Mouse (Mus musculus) naive thymus-derived CD4-positive, alpha-beta T cell, adult 2 months (primary cell): ENCODE results near the gene Ppp2r5d.

Experiments
- DNase-seq: peaks from one replicate; pipeline ENCODE4 v3.0.0-alpha.2; 2011; ENCODE audit warnings: low read depth

Ppp2r5d gene

GRCm38 (mm10) chr17:46704887-46705835 lies at the start of gene Ppp2r5d:
Gene Ppp2r5d, minus strand, starts transcription at chr17:46705111.
- peak; percentile 98 for DNase-seq

- DNase-seq = peak; percentile 99
These were observed 47.1 kb upstream of the Ppp2r5d start, which contains the start of gene Cnpy3 for GRCm38 (mm10) chr17:46751794-46752556. Gene Cnpy3, minus strand, starts transcription at chr17:46752214.

DNA sequence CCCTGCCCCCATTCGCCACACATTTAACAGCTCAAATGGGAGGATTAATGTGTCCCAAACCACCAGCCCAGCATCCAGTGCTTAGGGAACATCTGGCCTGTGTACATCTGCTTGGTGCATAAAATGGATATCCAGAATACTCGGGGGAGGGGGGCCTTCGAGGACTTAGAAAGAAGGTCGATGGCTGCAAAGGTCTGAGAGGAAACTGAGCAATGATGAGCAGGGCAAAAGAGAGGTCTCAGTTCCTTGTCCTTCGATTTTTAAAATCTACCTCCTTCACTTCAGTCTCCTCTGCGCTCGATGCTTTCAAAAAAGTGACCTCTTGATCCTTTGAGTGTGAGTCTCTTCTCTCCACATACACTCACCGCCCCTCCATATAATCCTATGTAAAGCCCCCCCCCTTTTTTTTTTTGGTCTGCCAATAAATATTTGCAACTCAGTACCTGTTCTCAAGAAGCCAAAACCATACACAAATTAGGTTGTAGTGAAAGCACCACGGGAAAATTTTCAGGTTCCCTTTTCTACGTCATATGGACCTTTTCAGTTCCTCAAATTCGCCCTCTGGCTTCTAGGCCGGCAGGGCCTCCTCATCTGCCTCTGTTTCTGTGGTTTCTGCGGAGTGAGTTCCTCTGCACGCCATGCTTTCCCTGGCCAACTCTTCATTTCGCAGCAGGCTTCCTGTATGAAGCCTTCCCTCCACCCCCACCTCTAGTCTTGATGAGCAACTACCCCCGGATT lies 46.3 kb upstream of the Ppp2r5d start:
- no peak for DNase-seq

DNA sequence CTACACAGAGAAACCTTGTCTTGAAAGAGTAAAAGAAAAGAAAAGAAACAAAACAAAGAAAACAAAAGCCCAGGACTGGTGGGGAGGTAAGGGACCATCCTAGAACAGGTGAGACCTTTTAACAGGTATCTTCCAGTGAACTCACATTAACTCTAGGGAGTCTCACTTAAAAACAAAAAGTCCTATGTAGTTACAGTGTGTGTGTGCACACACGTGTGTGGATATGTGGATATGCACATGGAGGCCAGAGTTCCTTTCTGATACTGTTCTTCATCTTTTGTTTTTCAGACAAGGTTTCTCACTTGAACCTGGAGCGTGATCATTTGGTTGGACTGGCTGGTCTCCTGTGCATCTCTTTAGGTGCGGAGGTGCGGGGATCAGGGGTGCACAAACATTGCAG lies 45.7 kb upstream of the Ppp2r5d start:
- DNase-seq = no peak

DNA sequence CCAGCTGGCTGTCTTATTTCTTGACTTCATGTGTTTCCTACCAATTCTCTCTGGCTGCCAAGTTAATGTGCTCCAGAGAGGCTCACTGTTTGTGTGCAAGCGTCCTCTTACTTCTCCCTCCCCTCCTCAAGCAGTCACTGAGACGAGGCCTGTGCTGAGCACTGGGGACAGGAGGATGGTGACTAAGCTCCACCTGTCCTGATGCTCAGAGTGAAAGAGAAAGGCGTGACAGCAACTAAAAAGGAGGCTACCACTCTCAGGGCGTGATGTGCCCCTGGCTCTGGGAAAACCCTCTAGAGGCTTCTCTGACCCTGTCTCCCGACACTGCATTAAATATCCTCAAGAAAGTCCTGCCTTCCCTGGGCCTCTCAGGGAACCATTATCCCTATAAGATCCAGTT lies 44.4 kb upstream of the Ppp2r5d start:
- DNase-seq = no peak

DNA sequence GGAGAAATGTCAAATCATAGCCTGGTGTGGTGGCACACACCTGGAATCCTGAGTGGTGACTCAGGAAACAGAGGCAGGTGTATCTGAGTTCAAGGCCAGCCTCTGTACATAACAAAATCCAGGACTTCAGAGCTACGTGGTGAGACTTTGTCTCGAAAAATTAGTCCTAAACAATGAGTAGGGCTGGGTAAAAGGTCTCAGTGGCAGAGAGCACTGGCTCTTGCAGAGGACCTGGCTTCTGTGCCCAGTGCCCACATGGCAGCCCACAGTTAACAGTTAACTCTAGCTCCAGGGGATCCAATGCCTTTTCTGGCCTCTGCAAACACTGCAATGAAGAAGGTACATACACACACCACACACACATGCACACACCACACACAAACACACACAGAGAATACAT lies 42.9 kb upstream of the Ppp2r5d start:
- no peak for DNase-seq

- DNase-seq = no peak
These were observed 42.3 kb upstream of the Ppp2r5d start for GRCm38 (mm10) chr17:46747234-46747633.

DNA sequence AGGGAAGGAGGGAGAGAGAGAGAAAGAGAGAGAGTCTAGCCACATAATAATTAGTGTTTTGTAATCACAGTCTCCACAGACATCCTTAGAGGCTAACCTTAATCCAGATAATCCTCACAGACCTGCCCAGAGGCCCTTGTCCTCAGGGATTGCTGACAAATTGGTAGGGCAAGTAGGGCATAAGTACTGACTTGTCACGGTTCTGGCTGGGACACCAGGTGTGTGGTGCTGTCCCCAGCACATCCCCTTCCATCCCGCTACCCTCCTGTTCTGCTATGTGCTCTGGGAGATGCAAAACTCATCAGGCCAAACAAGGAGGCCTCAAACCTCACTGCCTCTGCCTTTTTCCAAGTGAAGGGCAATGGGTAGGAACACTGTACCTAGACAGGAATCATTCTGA lies 40.6 kb upstream of the Ppp2r5d start:
- DNase-seq = no peak

- DNase-seq = no peak
These were observed 38.1 kb upstream of the Ppp2r5d start for GRCm38 (mm10) chr17:46742986-46743385.

GRCm38 (mm10) chr17:46741305-46741704 lies 36.4 kb upstream of the Ppp2r5d start:
- no peak for DNase-seq

- peak; percentile 64 for DNase-seq
These were observed 31.2 kb upstream of the Ppp2r5d start for GRCm38 (mm10) chr17:46736160-46736559.

DNA sequence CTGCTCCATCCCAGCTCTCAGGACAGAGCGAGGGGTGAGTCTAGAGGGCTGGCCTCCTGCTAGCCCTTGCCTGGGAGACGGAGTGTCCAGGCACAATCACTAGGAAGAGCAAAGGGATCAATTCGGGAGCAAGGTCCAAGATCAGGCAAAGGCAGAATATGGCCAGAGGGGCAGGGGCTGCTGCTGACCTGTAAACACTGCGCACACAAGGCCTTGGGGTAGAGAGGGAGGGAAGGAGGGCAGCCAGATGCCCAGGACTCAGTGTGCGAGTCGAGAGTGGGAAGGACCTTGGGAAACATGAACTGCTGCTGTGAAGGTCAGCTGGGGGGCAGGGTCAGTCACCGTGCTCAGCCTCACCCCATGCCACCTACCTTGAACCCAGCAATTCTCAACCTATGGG lies 30.4 kb upstream of the Ppp2r5d start:
- no peak for DNase-seq

DNA sequence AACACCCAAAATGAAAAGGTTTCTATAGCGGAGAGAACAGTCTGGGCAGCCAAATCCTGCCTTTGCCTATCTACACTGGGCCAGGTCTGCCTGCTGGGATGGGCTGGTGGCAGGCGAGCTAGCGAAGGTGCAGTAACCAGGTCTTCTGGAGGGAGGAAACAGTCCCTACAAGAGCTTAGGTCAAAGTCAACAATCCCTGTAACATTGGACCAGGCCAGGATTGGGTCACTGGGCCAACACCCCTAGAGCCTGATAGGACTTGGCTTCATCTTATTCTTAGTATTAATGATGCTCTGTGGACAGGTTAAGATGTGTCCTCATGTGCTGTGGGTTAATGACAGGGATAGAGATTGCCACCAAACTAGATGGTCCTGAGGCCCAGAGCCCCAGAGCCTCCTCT lies 29.1 kb upstream of the Ppp2r5d start:
- no peak for DNase-seq

DNA sequence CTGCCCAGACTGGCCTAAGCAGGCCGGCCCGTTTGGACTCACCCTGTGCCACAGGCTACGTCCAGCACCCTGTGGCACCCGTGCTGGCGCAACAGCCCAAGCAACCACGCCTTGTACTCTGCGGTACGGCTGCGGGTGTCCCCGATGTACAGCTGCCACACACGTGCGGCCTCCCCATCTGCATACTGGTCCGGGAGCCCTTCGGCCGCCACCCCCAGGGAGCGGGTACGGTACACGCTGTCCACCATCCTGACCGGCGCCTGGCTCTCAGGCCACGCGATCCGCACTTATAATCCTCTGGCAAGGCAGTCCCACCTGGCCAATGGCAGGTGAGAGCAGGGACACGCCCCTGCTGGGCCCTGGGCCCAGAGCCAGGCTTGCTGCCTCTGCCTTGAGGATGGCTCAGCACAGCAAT lies 24.0 kb upstream of the Ppp2r5d start, which contains the start of gene Gnmt:
TSS of gene Gnmt (minus strand) at position 265 of the 415 bp plus-strand sequence.
- DNase-seq = no peak

DNA sequence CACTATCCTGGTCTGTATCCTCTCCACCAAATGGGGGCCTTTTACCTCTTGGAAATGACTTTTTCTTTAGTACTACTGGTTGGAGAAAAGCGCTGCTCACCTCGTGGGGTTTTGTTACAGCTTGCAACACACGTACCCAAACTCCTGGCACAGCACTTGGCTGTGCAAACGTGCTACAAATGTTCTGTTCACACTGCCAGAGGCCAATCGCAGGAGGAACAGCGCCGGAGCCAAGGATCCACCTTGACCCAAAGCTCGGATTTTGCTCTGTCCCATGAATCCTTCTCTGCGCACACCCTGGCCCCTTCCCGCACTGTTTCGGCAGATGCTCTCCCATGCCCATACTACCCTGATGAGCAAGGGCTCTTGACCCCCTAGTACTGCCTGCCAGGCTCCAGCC lies 23.6 kb upstream of the Ppp2r5d start:
- no peak for DNase-seq

- no peak for DNase-seq
These were observed 23.1 kb upstream of the Ppp2r5d start for GRCm38 (mm10) chr17:46728021-46728420.

GRCm38 (mm10) chr17:46727271-46727670 lies 22.4 kb upstream of the Ppp2r5d start:
- DNase-seq = no peak

DNA sequence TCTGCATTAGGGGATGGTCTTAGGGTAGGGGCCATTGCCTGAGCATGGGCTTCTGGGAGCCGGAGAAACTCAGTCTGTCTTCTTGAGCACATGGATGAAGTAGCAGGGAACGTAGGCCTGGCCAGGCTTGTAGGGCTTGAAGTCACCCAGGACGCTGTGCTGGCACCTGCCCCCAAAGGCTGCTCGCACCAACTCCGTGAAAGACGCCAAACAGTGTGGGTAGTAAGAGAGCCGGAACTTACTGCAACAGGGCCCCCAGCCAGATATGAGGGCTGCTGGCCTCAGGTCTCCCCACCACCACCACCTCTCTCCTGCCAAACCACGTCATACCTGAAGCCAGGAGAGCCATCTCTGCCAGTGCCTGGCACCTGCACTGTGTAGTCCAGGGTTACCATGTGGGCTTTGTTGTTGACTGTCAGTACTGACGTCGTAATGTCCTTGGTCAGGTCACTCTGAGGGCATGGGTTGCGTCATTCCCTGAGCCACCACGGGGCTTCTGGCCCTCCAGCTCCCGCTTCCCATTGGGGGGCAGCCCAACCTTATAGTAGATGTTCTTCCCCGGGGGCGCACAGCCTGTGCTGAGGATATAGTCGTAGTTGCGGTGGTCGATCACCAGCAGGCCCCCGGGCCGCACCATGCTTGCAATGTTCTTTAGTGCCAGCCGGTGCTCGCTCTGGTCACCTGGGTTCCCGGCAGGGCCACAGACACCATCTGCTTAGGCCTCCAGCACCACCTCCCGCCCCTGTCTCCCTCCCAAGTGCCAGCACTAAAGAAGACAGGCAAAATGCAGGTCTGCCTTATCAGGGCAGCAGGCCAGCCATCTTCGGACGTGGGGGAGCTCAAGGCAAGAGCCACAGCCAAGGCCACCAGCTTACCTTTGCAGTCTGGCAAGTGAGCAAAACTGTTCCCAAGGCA lies 21.1 kb upstream of the Ppp2r5d start:
- no peak for DNase-seq

GRCm38 (mm10) chr17:46725273-46725672 lies 20.4 kb upstream of the Ppp2r5d start:
- DNase-seq = peak; percentile 79

DNA sequence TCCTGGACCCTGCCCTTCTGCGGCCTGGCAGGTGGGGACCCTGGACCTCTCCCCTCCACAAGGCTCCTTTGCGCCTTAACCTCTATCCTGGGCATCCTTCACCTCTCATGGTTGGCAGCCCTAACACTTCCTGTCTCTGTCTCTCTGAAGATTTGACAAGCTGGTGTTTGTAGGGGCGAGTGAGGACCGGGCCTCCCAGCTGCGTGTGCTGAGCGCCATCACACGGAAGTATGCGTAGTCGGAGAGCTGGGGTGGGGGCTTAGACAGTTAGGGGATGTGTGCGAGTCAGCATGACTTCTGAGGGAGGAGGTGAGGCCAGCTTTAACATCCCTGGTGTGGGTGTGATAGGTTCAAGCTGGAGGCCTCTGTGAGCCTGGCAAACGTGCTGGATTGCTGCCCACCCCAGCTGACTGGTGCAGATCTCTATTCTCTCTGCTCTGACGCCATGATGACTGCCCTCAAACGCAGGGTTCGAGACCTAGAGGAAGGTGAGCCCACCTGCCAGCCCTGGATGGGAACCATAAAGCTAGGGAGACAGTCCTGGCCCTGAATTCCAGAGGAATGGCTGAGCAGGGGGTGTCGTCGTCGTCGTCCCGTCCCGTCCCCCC lies 19.7 kb upstream of the Ppp2r5d start:
- DNase-seq = no peak

DNA sequence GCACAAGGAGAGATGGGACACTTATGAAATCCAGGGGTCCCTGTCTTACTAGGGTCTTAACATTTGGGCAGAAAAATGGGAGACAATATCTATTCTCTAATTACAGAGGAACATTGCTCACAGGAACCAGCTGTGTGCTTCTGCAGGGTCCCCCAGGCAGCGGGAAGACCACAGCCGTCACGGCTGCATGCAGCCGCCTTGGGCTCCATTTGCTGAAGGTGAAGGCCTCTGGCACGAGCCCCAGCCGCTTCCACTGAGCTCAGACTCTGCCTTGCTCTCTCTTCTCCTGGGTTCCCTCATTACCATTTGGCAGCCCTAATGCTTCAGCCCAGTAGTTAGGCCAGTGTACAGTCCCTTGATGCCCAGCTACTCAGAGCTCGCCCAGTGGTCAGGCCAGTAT lies 16.2 kb upstream of the Ppp2r5d start:
- DNase-seq = no peak
